Mouse (Mus musculus) monocyte, adult 5-6 weeks (primary cell): ENCODE measurements around the gene Dnah3. TPM values are rescaled to one million over a fixed set of nuclear protein-coding genes. Genes with fewer than 3 reads are reported as not detected.
A peak's percentile ranks its signal among the peaks of the same experiment; 100 is the strongest.

Experiments used
- ATAC-seq: fragments of 153-309, 156-312 bp; replicated peaks from 2 replicates; pipeline ENCODE4 v1.8.0; 2017; ENCODE audit warnings: mild to moderate bottlenecking; ENCODE audit not compliant: low TSS enrichment, insufficient number of reproducible peaks, severe bottlenecking, poor library complexity, low FRiP score
- total RNA-seq: library from RNA; stranded (forward); fragments of 200-1000, 200-491, 200-594 nt; gene quantifications from 3 replicates; pipeline ENCODE4 v1.2.3, GENCODE M21; 2017

Dnah3 gene
- total RNA-seq, 1 experiment from 2014 or later, result not detected

GRCm38 (mm10) chr7:119895639-119896512 lies 199.2 kb downstream of the Dnah3 start, which contains the start of the genes Lyrm1 and Dcun1d3:
Gene Lyrm1 (plus strand): TSS chr7:119895861.
Gene Dcun1d3 (minus strand): TSS chr7:119896298.
- ATAC-seq, result peak; percentile 99

- ATAC-seq, result no peak
Measured at GRCm38 (mm10) chr7:119894818-119895544, 200.1 kb downstream of the Dnah3 start.

GRCm38 (mm10) chr7:119892742-119893141 lies 202.3 kb downstream of the Dnah3 start:
- no peak for ATAC-seq

GRCm38 (mm10) chr7:119892198-119892597 lies 202.9 kb downstream of the Dnah3 start:
- ATAC-seq, result no peak

GRCm38 (mm10) chr7:119887887-119888286 lies 207.2 kb downstream of the Dnah3 start:
- ATAC-seq, result no peak

GRCm38 (mm10) chr7:119881229-119881628 lies 213.9 kb downstream of the Dnah3 start:
- no peak for ATAC-seq

GRCm38 (mm10) chr7:119880345-119880744 lies 214.7 kb downstream of the Dnah3 start:
- no peak for ATAC-seq

- no peak for ATAC-seq
Measured at GRCm38 (mm10) chr7:119879171-119879570, 215.9 kb downstream of the Dnah3 start.

- ATAC-seq, result no peak
Measured at GRCm38 (mm10) chr7:119875776-119876440, 219.2 kb downstream of the Dnah3 start.

GRCm38 (mm10) chr7:119873050-119873449 lies 222.0 kb downstream of the Dnah3 start:
- no peak for ATAC-seq

Other genes with a start within 250 kb of the Dnah3 start
- gene Lyrm1, start 199.4 kb downstream of the Dnah3 start, total RNA-seq, result 4.4 to 8.8 TPM (median 8.6 TPM) in 3 replicates
- 7.1 to 13.6 TPM (median 11.6 TPM) in 3 replicates for gene Dcun1d3, start 199.0 kb downstream of the Dnah3 start, total RNA-seq
- 5.2 to 20.5 TPM (median 11.3 TPM) in 3 replicates for gene Tmem159, start 7.1 kb upstream of the Dnah3 start, total RNA-seq
- not detected in 3 replicates for gene Zp2, start 50.0 kb upstream of the Dnah3 start, total RNA-seq
- gene Anks4b, start 78.6 kb upstream of the Dnah3 start, total RNA-seq, result not detected in 3 replicates
- gene Crym, start 106.8 kb upstream of the Dnah3 start, total RNA-seq, result not detected in 3 replicates
- gene Abca14, start 108.7 kb upstream of the Dnah3 start, total RNA-seq, result 1.4 TPM in 1 of 3 replicates, not detected in the others
- gene Abca15, start 233.4 kb upstream of the Dnah3 start, total RNA-seq, result not detected in 3 replicates